Mouse (Mus musculus): ENCODE measurements around the gene Apol9b.

The Apol9b gene

GRCm38 (mm10) chr15:77746326-77746725 is 17.5 kb downstream of the Apol9b start:
- DNase-seq (ENCODE audit: inconsistent ontology term): no peak

- DNase-seq (ENCODE audit: inconsistent ontology term): no peak
Observed at GRCm38 (mm10) chr15:77748414-77748813, 19.6 kb downstream of the Apol9b start.

GRCm38 (mm10) chr15:77749717-77750116 is 20.9 kb downstream of the Apol9b start:
- DNase-seq (ENCODE audit: inconsistent ontology term): no peak

- DNase-seq (ENCODE audit: inconsistent ontology term): peak; percentile 39
Observed at GRCm38 (mm10) chr15:77750461-77750860, 21.6 kb downstream of the Apol9b start.

- DNase-seq (ENCODE audit: inconsistent ontology term): no peak
Observed at GRCm38 (mm10) chr15:77752443-77752842, 23.6 kb downstream of the Apol9b start.

GRCm38 (mm10) chr15:77755132-77755531 is 26.3 kb downstream of the Apol9b start:
- DNase-seq (ENCODE audit: inconsistent ontology term): no peak

- DNase-seq (ENCODE audit: inconsistent ontology term): no peak
Observed at GRCm38 (mm10) chr15:77756081-77756480, 27.2 kb downstream of the Apol9b start.

- peak; percentile 36 for DNase-seq (ENCODE audit: inconsistent ontology term)
Observed at GRCm38 (mm10) chr15:77756848-77757247, 28.0 kb downstream of the Apol9b start, which contains the start of gene Apol8. TSS of gene Apol8 (minus strand) at chr15:77757003.

- DNase-seq (ENCODE audit: inconsistent ontology term): no peak
Observed at GRCm38 (mm10) chr15:77757586-77758226, 28.9 kb downstream of the Apol9b start.

- DNase-seq (ENCODE audit: inconsistent ontology term): no peak
Observed at GRCm38 (mm10) chr15:77760037-77760436, 31.2 kb downstream of the Apol9b start.

GRCm38 (mm10) chr15:77761083-77761482 is 32.2 kb downstream of the Apol9b start:
- DNase-seq (ENCODE audit: inconsistent ontology term): no peak

GRCm38 (mm10) chr15:77761561-77762380 is 32.9 kb downstream of the Apol9b start:
- DNase-seq (ENCODE audit: inconsistent ontology term): peak; percentile 42

- DNase-seq (ENCODE audit: inconsistent ontology term): no peak
Observed at GRCm38 (mm10) chr15:77763050-77763449, 34.2 kb downstream of the Apol9b start.

GRCm38 (mm10) chr15:77763702-77764101 is 34.9 kb downstream of the Apol9b start:
- DNase-seq (ENCODE audit: inconsistent ontology term): no peak

- DNase-seq (ENCODE audit: inconsistent ontology term): no peak
Observed at GRCm38 (mm10) chr15:77764391-77765006, 35.7 kb downstream of the Apol9b start.

GRCm38 (mm10) chr15:77765484-77766093 is 36.8 kb downstream of the Apol9b start:
- DNase-seq (ENCODE audit: inconsistent ontology term): no peak

- DNase-seq (ENCODE audit: inconsistent ontology term): no peak
Observed at GRCm38 (mm10) chr15:77766981-77767380, 38.1 kb downstream of the Apol9b start.

- no peak for DNase-seq (ENCODE audit: inconsistent ontology term)
Observed at GRCm38 (mm10) chr15:77770341-77770740, 41.5 kb downstream of the Apol9b start.

GRCm38 (mm10) chr15:77770942-77771341 is 42.1 kb downstream of the Apol9b start:
- no peak for DNase-seq (ENCODE audit: inconsistent ontology term)

- no peak for DNase-seq (ENCODE audit: inconsistent ontology term)
Observed at GRCm38 (mm10) chr15:77773099-77773915, 44.5 kb downstream of the Apol9b start.

- no peak for DNase-seq (ENCODE audit: inconsistent ontology term)
Observed at GRCm38 (mm10) chr15:77774303-77774702, 45.5 kb downstream of the Apol9b start.
